Mouse (Mus musculus) megakaryocyte, embryonic 14.5 days (primary cell): Measurements from ENCODE around the gene Tnnt3.

Source experiments
- FLI1 ChIP-seq: IDR thresholded peaks from 2 replicates; pipeline ENCODE4 v1.6.1; 2012; ENCODE audit warnings: low read length, inconsistent platforms, mixed read lengths
- GATA1 ChIP-seq: IDR thresholded peaks from 3 replicates; pipeline ENCODE4 v1.6.1; 2012; ENCODE audit warnings: mixed read lengths, low read length, inconsistent platforms, borderline replicate concordance

DNA sequence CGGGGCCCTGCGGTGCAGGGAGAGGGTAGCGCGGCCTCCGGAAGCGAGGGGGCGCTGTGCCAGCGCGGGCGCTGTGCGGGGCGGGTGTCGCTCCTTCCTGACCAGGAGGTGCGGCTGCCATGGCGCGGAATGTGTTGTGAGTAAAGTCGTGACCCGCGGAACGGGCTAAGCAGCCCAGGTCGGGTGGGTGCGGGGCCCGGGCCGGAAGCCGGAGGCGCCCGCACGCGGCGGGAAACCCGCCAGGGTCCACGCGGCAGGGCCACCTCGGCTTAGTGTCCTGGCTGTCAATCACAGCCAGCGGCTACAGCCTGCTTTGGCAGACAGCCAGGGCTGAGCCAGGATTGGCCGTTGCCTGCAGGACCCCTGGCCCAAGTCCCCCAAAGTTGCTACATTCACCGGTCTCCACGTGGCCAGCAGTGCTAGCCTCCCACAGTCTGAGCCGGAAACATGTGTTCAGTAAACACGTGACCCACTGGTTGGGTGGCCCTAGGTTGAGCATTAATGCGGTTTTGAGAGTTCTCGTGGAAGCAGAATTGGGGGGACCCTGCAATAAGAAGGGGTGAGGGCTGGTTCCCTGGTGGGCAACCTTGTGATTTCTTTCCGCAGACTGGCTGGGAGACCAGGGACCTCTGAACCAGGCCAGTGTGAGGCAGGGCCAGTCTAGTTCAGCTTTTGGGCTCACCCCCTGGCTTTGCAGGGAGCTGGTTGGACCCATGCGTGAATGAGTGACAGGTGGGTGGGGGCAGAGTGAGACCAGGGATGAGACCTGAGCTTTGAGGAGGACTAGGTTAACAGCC is 34.6 kb downstream of the Tnnt3 start:
- no peak for TF ChIP-seq GATA1
- TF ChIP-seq FLI1: 0 out of 2 replicates have a peak, but pooled peaks have one; percentile 15
